Mouse (Mus musculus) frontal cortex, adult 2 months (tissue): ENCODE data around the gene Plcb4. TPM values are rescaled to one million over a fixed set of nuclear protein-coding genes. Genes with fewer than 3 reads are reported as not detected.

ENCODE experiments used
- DNase-seq, 2 experiments: peaks; one replicate each; pipeline ENCODE4 v3.0.0; 2022; ENCODE audit warnings: low spot score in 1 of 2; ENCODE audit errors: extremely low spot score in 1 of 2
- polyA plus RNA-seq: library from polyadenylated mRNA; depleted of rRNA; stranded (reverse); fragments of >200 nt; gene quantifications from 2 replicates; pipeline ENCODE4 v1.2.3, GENCODE M21; 2012

Gene Plcb4
- polyA plus RNA-seq, 1 experiment, result 48.5 TPM

DNA sequence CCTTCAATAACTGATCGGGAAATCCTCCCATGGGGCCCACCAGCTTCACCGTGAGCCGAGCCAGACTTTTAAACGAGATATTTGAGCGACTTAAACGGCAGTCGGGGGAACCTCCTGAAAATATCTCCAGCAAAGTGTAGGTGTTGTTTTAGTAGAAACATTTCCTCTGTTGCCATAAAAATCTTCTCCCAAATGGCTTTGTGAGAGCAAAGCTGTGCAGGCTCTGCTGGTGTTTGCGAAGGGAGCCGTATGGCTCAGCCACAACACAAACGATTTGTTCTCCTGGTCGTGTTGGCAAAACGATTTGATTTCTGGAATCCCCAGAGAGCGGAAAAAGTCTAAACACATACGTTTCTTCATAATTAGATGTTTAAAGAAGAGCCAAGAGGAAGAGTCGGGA is 90.8 kb downstream of the Plcb4 start:
- DNase-seq, result peak in 1 of 2 experiments; percentile 48

DNA sequence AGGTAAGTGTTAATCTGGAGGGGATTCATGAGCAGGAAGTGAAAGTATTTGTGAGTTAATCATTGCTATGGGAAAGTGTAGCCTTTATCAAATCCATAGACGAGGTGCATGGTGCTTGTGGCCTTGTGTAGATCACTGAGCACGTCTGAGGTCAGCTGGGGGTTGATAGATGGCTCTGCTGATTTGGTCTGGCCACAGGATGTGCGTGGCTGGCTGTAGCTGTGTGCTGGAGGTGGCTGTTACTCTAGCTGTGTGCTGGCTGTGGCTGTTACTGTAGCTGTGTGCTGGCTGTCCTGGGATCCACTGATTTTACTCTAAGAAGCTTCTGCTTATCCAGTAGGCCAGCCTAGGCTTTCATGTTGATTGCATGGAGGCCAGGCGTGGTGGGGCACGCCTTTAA is 91.9 kb downstream of the Plcb4 start:
- DNase-seq, result no peak

DNA sequence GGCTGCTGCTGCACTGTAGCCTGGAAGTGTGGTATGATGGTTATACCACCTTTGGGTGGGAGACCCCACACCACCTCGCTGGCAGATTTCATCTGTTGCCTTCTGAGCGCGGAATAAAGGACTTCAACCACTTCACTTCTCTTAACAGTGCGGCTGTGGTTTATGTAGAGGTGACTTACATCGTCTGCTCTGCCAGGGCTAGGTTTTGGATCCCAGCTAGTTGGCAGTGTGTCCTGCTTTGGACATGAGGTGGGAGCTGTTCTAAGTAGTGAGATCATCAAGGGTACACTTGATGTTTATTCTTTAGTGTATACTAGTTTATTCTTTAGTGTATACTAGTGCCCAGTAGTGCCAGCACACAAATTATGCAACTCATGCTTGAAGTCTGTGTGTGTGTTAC is 97.0 kb downstream of the Plcb4 start:
- DNase-seq, result no peak

DNA sequence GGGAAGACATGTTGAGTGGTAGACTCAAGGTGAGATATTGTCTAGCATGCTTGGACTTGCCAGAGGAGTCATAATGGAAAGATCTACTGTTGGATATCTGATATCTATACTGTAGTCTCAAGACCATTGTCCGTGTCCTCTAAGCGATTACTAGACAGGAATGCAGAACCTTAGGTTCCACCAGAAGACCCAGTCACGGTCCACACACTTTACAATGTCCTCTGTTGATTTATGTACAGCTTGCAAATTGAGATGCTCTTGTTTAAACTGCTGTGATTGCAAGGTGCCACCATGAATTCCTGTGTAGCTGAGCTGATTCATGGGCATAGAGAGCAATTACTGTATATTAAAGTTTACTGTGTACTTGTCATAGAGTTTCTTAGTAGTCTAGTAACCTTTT is 98.7 kb downstream of the Plcb4 start:
- DNase-seq, result no peak

DNA sequence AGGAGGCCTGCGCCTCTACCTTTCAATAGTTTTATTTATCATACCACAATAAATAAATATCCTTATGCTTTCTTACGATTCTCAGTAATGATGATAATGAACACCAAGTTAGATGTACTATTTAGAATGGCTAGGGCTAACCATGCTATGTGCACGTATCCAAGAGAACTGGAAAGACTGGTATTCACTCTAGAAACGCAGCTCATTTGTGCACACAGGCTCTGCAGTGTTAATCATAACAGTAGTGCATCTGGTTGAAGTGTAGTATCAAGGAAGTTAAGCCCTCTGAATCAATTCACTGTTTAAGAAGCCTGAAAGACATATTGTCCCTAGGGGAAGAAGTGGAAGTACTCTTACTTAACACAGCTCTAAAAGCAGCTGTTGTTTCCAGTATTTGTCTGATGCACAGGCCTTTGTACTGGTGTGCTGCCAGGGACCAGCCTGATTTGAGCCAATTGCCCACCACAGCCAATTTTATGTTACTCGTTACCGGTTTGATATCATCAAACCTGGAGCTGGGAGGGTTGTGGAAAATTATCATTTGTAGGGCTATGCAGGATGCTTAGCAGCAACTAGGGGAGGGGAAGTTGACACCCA is 100.8 kb downstream of the Plcb4 start:
- DNase-seq, result no peak

DNA sequence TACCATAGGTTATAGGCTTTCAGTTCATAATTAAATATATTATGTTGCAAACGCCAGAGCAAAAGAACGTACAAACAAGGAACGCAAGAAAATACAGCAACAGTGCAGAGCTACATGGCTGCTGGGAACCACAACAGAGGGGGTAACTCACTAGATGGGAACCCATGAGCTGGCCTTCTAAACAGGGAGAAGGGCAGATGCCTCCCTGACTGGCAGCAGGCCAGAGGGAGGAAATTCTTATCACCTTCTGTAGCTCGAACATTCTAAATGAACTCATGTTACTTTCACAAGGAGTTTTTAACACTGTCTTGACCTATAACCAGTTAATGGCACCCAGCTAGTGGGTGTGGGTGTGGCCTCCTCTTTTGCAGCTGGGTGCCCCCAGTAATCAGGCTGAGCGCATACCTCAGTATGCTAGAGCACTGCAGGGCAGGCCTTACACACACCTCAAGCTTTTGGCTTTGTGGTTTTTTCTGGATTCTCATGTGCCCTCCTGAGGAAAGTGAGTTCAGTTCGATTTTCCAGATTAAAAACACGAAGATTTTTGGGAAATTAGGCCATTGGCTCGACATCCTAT is 102.5 kb downstream of the Plcb4 start:
- DNase-seq, result no peak

DNA sequence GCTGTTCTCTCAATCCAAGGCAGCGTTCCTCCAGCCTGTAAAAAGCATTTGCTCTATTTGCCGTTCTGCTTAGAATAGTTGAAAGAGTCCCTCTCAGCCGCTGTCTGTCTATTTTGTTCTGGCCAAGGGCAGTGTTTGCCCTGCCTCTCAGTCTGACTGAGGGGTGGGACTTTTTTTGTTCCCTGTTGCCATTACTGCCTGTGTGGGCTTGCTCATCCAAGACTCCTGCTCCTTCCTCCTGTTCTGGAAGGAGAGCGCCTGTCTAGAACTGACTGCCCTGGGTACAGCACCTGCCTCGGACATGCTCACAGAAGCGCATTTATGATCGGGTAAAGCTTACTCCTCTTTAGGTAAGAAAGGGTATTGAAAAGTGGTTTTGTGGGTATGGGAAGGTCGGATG is 105.9 kb downstream of the Plcb4 start:
- no peak for DNase-seq

DNA sequence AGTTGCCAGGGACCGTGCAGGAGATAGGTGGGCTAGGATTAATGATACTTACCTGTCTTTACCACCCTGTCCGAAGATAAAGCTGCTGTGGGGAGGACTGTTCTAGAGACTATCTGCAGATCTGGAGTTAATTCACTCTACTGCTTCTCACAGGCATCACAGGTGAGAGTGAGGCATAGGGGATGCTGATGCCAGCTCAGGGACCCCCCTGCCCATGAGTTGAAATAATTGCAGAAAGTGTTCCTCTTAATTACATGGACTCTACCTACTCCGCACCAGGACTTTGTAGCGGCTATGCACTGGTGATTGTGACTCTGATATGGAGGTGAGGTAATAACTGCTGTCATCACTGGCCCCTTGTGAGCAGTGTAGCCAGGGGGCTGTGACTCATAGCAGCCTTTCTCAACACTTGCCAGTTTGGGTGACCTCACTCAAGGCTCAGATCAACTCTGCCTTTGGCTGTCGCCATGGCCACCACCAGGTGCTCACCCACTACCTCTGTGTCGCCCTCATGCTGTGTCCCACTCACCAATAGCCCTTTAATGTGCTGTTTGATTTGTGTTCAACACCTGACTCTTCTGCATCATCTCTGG is 107.8 kb downstream of the Plcb4 start:
- no peak for DNase-seq

DNA sequence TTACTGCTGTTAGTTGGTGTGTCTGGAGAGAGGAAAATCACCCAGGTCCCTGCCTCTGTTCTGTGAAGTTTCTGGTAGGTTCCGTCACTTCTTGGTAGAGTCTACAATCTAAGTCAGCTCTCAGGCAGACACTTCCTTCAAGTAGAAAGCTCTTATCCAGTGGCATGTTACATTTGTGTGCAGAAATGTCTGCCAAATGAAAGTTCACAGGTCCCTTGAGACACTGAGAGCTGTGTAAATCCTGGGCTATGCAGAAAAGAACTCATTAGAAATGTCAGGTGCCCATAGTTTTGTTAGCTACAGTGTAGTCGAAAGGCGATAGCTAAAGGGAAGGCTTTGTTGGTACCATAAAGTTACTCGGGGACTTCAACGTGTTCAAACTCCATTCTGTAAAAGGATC is 108.7 kb downstream of the Plcb4 start:
- DNase-seq, result no peak

DNA sequence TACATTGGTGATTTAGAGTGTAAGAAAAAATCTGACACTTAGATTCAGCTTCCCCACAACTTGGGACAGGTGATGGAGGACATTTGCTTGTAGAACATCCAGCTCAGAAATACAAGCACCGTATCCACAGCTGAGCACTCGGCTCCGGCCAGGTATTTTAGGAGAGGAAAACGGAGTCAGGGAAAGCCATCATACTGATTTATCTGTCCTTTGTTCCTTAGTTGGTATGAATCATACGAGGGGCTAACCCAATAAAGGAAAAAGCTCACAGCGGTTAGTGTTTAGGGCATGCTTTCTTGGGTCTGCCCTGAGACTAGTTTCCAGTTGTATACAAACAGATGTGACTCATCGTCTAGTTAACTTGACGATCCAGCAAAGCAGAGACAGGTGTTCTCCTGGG is 110.9 kb downstream of the Plcb4 start:
- DNase-seq, result no peak

DNA sequence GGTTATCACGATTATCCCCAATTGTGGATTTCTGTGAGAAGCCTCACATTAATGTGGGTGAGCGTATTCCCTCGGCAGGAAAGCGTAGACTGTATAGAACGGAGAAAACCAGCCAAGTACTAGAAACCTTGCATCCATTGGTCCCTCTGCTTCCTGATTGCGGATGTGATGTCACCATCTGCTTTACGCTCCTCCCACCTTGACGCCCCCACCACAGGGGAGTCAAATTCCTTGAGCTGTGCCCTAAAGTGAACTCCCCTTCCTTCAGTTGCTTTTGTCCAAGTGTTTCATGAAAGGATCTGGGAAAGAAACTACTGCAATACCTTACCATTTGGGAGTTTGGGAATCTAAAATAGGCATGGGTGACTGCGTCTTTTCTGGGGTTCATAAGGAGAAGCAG is 111.4 kb downstream of the Plcb4 start:
- DNase-seq, result no peak

DNA sequence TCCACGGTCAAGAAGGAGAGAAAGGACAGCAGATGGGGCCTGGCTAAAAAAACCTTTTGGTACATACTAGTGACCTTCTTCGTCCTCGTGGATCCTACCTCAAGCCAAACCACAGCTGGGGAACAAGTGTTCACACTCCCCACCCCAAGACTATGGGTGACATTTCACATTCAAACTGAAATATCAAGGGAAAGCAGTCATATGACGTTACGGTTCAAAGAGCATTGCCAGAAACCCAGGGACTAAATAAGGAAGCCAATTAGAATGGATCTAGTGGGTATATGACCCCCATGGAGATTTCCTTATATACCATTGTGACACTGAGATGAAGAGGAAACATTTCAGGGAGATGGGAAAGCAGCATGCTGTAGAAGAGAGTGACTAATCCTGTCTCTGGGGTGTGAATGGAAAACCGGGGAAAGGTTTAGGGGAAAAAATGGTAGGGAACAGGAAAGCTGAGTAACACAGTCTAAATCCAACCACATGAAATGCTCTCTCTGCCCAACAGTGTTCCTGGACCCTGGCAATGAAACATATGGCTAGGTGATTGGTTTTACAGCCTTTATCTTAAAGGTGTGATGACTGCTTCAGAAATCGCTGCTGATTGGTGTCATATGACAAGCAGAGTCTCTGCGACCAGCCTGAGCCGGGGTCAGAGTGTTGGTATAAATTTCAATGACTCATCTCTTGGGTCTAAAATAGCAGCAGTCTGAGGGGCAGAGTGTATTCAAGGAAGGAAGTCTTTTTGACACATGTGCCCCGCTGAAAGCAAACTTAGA is 114.6 kb downstream of the Plcb4 start:
- peak in 1 of 2 experiments; percentile 26 for DNase-seq

DNA sequence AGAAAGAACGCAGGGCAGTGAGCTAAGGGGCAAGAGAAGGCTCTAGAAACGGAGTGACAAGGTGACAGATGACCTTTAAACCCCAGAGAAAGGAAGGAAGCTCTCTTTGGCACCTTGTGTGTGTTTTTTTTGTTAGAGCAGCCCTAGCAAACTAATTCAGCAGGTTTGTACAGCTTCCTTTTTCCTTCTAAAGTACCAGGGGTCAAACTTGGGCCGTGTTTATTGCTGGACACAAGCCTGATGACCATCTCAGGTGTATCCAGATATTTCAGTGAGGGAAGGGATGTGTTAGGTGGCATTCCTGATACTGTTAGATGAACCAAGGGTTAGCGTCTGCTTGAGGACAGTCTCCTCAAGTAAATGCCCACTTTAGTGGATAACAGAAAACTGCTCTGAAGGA is 116.2 kb downstream of the Plcb4 start:
- DNase-seq, result no peak

DNA sequence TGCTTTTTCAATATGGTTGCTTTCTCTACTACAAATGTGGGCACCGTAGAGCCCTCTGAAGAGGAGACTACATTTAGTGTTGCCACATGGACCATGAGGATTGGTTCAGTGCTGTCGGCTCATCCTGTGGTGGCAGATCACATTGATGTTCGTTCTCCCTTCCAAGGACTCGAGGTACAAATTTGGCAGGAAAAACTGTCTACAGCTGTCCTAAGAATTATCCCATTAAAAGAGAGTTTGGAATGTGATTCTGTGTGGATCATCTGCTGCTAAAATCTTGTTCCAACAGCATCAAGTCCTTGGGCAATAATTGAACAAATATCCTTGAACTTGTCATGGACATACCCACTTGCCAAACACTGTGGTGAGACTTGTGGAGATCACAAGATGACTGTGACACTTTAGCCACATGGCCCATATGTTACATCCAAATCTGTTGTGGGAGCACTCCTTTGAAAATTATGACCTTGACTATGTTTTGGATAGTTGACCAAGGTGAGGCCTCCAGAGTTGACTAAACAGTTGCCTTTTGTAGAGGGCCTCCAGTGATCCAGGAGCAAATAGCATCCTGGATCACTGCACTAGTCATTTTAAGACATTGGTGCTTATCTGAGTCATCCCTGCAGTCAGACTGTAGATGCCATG is 117.4 kb downstream of the Plcb4 start:
- DNase-seq, result no peak

DNA sequence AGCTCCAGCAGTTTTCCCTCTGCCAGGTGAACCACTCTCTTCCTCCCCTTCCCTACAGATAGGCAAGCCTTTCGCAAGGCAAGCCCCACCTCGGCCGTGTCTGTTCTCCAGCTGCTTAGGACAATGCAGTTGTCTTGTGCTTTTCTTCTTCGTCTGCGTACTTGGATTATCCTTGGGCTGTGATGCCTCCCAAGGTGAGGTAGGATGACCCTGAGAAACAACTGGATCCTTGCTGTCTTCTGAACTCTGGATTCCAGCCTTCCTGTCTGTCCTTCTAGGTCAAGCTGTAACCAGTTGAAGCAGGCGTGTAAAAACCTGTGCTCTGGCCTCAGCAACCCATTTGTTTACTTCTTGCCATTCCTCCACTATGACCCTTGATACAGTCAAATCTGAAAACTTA is 122.6 kb downstream of the Plcb4 start:
- DNase-seq, result no peak

DNA sequence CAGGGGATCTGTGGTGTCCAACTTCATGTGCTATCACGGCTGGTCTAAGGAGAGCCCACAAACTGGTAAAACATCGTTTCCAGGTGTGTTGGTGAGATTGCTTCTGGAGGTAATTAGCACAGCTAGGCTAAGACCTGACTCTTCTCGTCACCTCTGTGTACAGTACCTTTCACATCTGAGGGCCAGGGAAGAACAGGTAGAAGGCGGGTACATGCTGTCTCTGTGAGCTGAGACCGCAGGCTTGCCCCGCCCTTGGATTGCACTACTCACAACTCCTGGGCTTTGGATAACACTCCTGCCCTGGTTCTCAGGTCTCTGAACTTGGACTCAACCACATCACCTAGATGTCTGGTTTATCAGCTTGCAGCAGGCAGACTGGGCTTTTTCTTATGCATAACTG is 128.6 kb downstream of the Plcb4 start:
- DNase-seq, result no peak

DNA sequence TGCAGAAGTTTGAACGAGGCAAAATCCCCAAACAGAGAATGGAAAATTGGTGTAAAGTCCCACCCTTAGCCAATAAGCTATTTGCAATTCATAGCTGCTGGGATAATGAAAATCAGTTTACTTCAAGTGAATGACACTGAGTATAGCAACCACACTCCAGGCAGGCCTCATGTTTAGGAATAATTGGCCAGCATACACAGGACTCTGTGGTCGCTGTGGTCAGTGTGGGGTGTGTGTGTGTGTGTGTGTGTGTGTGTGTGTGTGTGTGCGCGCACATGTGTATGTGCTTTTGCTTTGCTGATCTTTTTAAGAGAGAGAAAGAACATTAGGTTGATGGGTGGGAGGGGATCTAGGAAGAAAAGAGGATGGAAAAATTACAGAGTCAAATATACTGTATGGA is 134.1 kb downstream of the Plcb4 start:
- no peak for DNase-seq

DNA sequence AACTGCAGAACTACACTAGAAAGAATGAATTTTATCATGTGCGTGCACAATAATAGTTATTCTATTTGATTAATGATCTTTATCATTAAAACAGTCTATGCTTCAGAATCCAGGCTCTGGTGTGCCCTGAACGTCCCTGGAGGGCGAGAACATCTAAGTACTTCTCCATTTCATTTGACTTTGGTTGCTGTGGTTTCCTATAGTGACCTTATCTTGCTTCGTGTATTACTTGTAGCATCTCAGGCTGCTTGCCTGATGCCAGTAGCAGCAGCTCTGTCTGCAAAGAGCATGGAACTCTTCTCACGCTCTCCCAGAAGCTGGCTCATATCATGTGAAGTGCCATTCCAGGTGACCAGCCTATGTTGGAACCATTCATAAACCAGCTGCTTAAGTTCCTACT is 137.9 kb downstream of the Plcb4 start:
- DNase-seq, result no peak

DNA sequence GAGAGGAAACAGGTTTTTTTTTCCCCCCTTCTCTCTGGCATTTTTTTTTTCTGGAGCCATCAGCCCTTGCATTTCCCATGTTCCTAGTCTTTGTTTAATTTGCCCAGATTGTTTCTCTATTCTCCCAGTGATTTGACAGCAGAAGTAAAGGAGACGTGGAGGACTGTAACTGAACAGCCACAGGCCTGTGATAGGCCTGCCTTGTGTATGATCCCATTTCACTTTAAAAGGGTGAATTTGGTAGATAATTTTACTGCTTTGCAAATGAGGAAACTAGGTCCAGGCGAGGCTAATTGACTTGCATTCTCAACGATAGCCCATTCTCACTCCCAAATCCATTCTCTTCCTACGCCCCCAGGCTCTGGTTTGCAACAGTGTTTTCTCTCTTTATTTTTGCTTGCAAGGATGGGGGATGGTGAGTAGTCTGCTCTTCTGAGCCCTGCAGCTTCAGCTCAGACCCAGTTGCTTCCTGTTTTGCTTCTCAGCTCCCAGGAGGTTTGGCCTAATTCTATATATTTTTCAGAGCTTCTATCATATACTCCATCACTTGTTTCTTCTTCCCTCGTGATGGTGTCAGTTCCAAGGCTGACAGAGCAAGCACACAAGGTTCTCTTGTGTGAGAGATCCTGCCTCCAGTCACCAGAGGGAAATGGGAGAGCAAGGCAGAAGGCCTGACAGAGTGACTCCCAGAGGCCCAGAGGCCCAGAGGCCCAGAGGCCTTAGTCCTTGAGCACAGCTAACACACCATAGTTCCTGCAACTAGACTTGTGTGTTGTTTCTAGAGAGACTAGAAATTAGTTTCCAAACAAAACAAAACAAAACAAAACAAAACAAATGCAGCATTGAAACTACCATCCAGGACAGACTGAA is 139.1 kb downstream of the Plcb4 start:
- DNase-seq, result no peak

DNA sequence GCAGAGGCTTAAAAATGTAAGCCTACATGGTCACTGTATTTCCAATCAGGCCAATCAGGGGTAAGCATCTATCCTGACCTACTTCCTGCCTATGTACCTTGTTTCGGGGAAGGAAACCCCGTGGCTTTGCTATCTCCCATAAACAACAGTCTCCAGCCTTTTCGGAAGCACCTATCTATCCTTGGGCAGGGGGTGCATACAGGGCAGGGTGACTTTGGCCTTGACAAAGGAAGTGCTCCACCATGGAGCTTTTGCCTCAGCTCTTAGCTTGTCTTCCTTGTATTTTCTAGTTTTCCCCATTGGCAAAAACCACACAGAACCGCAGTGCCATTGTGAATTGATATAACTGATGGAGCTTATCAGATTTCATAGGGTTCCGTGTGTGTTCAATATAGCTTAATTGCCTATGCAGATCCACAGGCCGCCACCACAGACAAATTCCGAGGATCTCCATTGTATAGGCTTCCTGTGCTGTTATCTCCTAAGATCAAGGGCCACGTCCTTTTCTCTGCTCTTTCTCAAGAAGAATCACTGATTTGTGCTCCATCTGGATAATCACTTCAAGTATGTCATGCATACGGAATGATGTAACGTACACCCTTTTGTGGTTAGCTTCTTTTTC is 140.4 kb downstream of the Plcb4 start:
- DNase-seq, result no peak
